Mouse (Mus musculus): ENCODE results near the gene Nup93.

Nup93 gene

GRCm38 (mm10) chr8:94271102-94271501, 56.7 kb downstream of the Nup93 start:
- DNase-seq = no peak

DNA sequence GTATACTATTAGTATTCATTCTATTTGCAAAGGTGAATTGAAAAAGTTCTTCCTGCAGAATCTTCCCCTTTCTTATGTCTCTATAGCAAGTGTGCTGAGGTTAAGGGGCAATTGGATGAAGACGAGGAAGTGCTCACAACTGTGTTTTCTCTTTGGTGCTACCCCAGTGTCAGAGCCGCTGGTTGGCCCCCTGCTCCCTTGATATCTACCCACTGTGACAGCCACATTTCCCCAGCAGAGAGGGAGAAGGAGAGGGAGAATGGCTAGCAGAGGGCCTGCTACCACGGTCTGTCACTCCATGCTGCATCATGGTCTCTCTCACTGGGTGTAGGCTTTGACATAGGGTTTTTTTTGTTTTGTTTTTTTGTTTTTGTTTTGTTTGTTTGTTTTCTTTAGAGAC, 58.2 kb downstream of the Nup93 start:
- no peak for DNase-seq

DNA sequence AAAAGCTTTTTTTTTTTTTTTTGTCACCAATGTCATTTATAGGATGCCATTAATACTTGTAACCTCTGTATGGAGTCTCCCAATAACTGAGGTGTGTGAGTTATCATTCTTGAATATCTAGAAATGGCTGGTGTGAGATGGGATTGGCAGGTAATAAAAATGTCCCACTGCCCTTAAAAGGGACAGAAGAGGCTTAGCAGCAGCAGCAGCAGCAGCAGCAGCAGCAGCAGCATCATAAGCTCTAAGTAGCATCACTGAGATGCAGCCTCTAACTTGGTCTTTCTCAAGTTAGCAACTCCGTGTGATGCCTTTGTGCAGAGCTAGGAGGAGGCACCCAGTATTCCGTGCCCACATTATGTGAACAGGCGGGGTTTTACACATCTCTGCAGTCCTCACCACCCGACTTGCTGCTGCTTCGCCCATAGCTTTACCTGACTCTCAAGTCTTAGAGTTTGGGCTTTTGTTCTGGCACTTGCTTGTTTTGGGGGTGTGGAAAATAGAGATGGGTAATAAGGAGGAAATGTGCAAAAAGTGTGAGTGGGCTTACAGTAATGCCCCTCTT, 59.0 kb downstream of the Nup93 start:
- no peak for DNase-seq

GRCm38 (mm10) chr8:94274030-94274429, 59.7 kb downstream of the Nup93 start:
- no peak for DNase-seq

GRCm38 (mm10) chr8:94278295-94278694, 63.9 kb downstream of the Nup93 start:
- DNase-seq = no peak

DNA sequence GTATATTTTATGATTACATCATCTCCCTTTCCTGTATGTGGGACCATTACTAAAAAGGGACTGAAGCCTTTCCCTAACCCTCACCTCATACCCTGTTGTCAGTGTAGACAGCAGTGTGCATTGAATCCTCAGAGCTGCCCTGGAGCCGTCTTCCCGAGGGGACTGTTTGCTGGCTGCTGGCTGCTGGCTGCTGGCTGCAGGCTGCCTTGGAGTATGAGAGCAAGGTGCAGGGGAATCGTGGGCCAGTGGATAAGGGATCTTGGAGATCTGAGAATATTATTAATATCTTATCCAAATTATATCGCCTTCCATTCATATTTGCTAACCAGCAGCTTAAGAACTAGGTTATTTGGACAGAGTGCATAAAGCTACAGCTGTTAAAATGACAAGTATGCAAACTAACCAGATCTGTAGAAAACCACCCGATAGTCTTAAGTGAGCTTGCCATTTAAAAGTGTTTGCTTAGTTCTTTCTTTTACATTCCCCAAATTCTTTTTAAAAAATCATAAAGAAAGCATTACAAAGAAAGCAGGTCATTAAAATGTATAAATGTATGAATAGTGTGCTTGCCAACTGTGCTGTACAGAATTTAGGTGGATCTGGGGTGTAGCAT, 65.7 kb downstream of the Nup93 start:
- DNase-seq = no peak

- DNase-seq = no peak
Measured at GRCm38 (mm10) chr8:94282453-94282985, 68.2 kb downstream of the Nup93 start.

DNA sequence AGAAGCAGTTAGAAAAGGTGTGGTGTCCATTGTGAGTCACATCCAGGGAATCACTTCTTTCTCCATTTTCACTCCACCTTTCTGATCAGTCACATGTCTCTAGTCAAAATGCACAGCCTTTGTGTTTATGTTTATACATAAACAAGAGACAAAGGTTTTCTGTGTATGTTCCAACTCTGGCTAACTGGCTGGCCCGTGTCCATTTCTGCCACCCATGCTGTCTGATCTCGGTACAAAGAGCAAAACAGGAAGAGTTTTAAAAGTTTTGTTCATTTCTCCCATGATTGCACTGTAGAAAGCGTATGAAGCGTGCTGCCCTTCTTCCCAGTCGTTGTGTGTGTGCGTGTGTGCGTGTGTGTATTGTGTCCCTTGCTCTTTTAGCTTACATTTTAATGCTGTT, 69.8 kb downstream of the Nup93 start:
- no peak for DNase-seq

GRCm38 (mm10) chr8:94290606-94291005, 76.2 kb downstream of the Nup93 start:
- DNase-seq = no peak

DNA sequence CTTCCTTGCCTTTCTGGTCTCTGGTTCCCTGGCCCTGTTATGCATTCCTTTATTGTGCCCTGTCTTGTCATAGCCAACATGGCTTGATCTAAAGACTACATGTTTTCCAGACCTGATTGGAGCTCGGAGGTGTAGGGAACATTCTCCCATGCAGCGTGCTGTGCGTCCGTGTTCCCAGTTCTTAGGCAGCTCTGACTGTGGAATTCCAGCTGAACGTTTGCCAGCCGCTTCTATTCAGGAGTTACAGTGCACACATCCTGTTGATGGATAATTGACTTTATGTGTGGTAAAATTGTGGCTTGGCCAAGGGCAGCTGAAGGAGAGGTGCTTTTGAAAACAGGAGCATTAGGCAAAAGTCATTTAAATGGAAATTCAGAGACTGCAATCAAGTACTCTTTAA, 77.7 kb downstream of the Nup93 start:
- DNase-seq = no peak

- DNase-seq = no peak
Measured at GRCm38 (mm10) chr8:94292626-94293025, 78.3 kb downstream of the Nup93 start.

- DNase-seq = peak; percentile 21
Measured at GRCm38 (mm10) chr8:94295687-94296086, 81.3 kb downstream of the Nup93 start.

- no peak for DNase-seq
Measured at GRCm38 (mm10) chr8:94296312-94296991, 82.1 kb downstream of the Nup93 start.

- no peak for DNase-seq
Measured at GRCm38 (mm10) chr8:94297101-94297500, 82.7 kb downstream of the Nup93 start.

DNA sequence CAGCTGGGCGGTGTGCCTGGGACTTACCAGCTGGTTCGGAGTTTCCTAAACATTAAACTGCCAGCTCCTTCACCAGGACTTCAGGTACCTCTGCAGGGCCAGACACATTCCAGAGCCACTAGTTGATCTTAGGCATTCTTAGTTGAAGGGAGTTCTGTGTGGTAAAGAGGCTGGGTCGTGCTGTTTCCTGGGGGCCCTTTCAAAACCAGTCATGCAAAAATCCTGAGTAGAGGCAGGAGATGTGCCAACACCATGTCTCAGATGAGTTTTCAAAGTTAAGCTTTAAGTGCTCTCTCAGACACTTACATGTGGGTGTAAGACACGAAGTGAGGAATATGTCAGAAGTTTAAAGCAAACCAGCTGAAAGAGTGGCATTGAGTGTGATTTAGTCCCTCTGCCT, 86.4 kb downstream of the Nup93 start:
- DNase-seq = peak; percentile 9

GRCm38 (mm10) chr8:94304412-94304811, 90.0 kb downstream of the Nup93 start:
- no peak for DNase-seq

GRCm38 (mm10) chr8:94306989-94307513, 92.7 kb downstream of the Nup93 start:
- DNase-seq = peak; percentile 63

DNA sequence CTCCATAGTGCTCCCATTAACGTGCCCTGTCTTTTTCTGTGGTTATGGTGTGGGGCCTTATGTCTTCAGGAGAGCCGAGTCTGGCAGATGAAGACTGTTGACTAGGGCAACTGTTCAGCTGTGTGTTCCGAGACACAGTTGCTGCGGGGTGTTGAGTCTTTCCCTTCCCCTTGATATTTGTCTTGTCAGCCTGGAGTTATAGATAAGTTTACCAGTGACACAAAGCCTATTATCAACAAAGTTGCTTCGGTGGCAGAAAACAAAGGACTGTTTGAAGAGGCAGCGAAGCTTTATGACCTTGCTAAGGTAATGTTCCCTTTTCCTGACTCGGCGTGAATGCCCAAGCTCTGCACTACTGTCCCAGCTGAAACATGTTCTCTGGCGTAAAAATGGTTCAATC, 93.3 kb downstream of the Nup93 start:
- DNase-seq = no peak

GRCm38 (mm10) chr8:94314069-94314468, 99.7 kb downstream of the Nup93 start:
- no peak for DNase-seq

- no peak for DNase-seq
Measured at GRCm38 (mm10) chr8:94317249-94317648, 102.9 kb downstream of the Nup93 start.

DNA sequence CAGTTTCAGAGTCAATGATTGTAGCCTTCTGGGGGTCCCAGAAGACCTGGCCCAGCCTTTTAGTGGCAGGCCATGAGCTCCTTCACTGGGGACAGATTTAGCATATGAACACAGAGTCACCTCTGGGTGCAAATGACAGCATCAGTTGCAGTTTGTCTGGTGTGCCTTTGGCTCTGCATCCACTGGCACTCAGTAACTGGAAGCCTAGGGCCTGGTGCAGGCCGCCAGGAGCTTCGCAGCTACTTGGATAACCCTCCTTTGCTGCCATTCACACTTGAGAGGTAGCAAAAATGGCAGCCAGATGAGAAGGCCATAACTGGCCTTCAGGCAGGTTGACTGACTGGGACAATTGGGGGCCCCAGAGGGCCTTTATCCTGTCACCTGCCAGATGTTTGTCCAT, 103.3 kb downstream of the Nup93 start:
- DNase-seq = no peak

GRCm38 (mm10) chr8:94320036-94320435, 105.7 kb downstream of the Nup93 start:
- no peak for DNase-seq

DNA sequence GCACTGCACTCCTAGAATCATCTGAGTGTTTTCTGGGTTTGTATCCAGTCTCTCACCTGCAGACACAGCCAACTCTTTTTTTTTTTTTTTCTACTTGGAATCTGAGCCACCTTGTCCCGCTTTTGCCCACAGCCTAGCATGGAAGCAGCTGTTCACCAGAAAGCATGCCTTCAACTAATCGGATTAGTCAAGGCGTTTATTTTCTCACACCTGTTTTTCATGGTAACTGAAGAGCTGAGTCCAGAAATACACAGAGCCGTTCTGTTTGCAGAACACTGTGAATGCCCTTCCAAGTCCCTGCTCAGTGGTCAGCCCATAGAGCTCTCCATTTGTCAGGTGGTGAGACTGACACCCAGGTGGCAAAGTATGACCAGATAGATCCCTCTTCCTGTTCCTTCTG, 107.7 kb downstream of the Nup93 start:
- DNase-seq = no peak

DNA sequence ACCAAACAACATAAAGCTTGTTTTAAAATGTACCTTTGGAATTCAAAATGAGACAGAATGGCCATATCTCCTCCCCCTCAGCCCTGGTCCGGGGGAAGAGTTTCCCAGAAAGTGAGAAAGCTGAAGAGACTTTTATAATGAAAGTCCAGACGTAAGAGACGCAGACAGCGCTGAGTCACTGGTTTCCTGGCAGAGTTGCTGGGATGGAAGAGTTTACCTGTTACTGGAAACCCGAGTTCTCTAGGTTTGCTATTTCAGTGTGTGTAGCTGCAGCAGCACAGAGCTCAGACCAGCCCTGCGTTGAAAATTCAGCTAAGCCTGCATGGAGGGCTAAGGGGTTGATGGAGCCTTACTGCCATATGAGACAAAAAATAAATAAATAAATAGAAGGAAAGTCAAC, 108.7 kb downstream of the Nup93 start:
- DNase-seq = no peak

Measured in lung, postnatal 10 days (tissue).